Mouse (Mus musculus) naive thymus-derived CD4-positive, alpha-beta T cell, adult 2 months (primary cell): ENCODE results near the gene Sspn.

Experiments
- DNase-seq: peaks from one replicate; pipeline ENCODE4 v3.0.0-alpha.2; 2011; ENCODE audit warnings: low read depth

The Sspn gene

GRCm38 (mm10) chr6:145973356-145973755 lies 41.9 kb downstream of the Sspn start:
- no peak for DNase-seq

- DNase-seq = no peak
Measured at GRCm38 (mm10) chr6:145974766-145975165, 43.3 kb downstream of the Sspn start.

GRCm38 (mm10) chr6:145977344-145977743 lies 45.9 kb downstream of the Sspn start:
- DNase-seq = no peak

GRCm38 (mm10) chr6:145977771-145978450 lies 46.5 kb downstream of the Sspn start:
- no peak for DNase-seq

DNA sequence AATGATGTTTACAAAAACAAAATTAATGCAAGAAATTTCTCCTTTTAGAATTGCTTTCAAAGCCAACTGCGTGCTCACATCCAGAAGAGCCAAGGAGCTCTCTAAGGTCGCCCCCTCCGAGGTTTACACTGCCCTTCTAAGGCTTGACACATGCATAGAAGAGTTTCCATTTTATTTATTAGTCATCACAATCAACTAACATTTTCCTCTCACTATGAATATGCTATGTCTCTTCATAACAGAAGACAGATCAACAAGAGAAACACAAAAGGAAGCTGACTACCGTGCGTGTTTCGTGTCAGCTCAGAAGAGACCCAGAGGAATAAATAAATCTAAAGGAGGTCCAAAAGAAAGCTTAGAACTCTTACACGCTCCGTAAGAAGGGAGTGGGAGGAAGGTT lies 49.6 kb downstream of the Sspn start:
- DNase-seq = no peak

DNA sequence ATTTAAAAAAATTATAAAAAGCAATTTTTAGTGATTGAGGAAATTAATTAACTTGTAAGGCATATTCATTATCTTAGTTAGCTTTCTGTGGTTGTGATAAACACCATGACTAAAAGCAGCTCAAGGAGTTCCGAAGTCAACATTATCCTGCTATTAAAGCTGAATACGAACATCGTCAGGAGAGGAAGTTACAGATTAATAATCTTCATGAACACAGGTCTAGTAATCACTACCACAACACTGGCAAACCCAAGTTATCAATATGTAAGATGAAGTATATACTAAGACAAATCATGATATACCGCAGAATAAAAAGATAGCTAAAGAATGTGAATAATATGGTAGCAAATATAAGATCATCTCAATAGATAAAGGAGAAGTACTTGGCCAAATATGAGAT lies 50.9 kb downstream of the Sspn start:
- no peak for DNase-seq

- DNase-seq = no peak
Measured at GRCm38 (mm10) chr6:145990578-145990977, 59.1 kb downstream of the Sspn start.

DNA sequence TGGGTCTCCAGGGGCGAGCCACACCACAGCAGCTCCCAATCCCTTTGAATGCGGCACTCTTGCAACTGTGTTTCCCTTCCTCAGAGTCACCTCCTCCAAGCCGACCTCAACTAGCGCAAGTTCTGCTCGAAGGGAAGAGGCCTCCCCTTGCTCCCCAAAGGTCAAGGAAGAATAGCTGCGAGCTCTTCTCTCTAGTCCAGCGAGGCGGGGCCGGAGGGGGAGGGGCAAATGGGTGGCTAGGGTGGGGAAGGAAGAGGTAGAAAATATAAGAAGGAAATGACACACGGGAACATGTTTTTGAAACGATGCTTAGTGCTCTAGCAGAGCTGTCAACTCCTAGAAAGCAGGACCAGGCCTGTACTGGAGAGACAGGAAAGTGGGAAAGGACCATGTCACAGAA lies 61.1 kb downstream of the Sspn start:
- no peak for DNase-seq

DNA sequence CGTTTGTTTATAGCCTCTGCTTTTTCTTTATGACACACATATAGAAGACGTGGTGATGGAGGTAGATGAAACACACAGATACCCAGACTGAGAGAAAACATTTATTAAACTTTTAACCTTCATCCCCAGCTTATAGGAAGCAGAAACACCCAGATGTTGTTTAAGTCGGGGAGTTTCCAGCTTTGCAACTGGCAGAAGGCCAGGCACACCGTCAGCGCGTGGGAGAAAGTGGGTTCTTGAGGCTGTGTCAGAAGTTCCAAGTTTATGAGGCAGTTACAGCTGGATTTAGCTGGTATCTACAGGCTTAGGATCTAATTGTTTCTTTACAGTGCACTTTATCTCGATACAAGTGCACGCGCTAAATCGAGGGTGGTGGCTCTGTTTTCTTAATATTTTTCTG lies 61.5 kb downstream of the Sspn start:
- peak; percentile 92 for DNase-seq

DNA sequence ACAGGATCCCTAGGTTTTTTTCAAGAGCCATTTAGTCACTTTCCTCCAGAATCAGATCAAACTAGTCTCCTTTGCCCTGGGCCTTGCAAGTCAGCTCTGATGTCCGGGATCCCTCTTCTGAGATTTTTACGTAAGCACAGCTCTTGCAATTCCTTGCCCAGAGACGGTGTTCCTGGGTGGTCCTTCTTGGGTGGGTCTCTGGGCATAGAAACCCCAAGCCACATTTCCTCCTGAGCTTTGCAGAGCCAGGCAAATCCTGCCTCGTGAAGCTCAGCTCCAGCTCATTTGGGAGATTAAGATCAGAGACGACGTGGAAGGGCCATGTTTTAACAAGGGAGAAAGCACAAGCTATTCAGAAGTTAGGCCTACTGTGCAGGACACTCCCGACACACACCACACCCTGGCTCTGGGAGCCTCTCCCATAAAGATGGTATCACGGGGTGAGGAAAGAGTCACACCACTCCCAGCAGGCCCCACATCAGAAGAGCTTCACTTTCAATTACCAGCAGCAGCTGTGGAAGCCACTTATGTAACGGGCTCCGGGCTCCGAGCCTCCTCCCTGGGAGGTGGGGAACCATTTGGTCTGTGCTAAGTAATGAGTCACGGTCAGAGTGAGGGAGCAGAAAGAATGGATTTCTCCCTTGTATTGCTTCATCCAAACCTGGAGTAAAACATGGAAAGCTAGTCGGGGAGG lies 67.0 kb downstream of the Sspn start:
- no peak for DNase-seq

DNA sequence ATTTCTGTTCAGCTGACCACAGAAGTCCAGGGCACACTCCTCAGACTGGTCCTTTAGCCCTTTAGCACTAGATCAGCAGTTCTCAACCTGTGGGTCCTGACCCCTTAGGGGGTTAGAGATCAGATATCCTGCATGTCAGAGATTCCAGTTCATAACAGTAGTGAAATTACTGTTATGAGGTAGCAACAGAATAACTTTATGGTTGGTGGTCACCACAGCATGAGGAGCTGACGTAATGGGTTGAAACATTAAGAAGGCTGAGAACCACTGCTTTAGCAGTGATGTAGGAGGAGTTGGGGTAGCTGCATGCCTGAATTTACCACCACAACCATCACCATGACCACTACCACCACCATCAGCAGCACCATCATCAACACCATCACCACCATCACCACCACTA lies 69.3 kb downstream of the Sspn start:
- no peak for DNase-seq

GRCm38 (mm10) chr6:146001396-146002191 lies 70.2 kb downstream of the Sspn start:
- DNase-seq = no peak

DNA sequence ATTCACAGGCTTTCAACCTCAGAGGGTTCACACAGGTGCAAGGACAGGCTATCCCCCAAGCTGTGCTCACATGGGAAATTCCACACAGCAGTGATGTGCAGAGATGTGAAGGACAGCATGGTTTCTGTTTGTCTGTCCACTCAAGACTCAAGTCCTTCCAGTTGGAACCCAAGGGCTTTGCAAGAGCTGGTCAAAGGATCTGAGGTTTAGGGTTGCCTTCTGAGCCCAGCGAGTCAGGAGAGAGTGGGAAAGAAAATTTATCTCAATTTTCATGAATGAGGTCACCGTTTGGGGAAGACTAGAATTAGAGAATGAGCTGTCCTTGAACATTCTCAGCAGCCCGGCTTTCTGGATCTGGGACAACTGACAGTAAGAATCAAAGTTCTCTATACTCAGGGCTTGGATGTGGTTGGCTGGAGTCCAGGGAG lies 72.7 kb downstream of the Sspn start:
- DNase-seq = no peak

DNA sequence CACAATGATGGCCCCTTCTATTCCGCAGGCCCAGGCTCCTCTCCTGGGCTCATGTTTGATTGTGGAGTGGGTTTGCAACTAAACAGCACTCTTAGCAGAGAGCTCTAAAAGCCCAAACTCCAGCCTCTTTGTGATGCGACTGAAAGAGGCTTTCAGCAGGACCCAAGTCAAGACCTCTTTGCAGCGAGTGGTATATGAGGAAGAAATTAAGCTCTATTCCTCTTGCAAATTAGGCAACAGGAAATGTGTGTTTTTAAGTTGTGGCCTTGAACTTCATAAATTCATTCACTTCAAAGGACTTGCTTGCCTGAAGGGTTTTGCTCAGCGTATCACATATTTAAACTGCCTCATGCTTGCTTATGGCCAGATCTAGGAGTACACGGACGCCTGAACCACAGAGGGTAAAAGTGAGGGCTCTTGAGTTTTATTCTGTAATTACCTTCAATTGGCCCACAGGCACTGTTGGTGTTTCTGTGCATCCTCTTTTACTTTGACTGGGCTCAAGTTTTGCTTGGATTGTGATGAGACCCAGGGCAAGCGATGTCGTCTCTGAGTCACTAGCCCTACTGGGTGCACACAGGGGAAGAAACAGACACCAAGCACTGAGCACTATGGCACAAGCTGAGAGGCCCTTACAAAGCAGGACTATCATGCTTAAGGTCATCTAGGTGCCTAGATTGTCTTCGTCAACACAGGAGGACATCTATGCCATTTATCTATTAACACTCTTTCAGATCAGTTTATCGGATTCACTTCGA lies 73.9 kb downstream of the Sspn start:
- peak; percentile 62 for DNase-seq

DNA sequence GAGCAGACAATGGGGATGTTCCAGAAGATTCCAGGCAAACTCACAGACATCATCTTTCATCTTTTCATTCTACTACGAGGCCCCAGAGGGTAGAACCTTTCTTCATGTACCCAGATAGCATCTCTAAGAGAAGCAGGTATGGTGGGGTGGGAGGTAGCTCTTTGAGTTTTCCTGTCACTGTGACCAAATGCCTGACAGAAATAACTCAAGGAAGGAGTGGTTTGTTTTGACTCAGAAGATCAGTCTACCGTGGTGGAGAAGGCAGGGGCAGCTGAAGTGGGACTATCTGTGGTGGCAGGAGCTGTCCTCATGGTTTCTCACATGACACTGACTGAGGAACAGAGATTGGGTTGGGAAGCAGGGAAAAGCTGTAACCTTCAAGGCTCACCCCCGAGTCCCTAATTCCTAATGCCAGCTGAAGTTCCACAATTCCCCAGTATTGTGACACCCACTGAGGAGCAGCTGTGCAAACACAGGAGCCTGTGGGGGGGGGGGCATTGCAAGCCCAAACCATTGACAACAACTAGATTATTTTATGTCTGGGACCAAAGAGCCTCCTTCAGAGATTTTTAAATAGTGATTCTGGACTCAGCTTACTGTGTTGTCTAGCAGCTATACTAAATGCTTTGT lies 74.6 kb downstream of the Sspn start:
- peak; percentile 38 for DNase-seq

- DNase-seq = no peak
Measured at GRCm38 (mm10) chr6:146006753-146007152, 75.3 kb downstream of the Sspn start.

- no peak for DNase-seq
Measured at GRCm38 (mm10) chr6:146008450-146008981, 77.1 kb downstream of the Sspn start.

DNA sequence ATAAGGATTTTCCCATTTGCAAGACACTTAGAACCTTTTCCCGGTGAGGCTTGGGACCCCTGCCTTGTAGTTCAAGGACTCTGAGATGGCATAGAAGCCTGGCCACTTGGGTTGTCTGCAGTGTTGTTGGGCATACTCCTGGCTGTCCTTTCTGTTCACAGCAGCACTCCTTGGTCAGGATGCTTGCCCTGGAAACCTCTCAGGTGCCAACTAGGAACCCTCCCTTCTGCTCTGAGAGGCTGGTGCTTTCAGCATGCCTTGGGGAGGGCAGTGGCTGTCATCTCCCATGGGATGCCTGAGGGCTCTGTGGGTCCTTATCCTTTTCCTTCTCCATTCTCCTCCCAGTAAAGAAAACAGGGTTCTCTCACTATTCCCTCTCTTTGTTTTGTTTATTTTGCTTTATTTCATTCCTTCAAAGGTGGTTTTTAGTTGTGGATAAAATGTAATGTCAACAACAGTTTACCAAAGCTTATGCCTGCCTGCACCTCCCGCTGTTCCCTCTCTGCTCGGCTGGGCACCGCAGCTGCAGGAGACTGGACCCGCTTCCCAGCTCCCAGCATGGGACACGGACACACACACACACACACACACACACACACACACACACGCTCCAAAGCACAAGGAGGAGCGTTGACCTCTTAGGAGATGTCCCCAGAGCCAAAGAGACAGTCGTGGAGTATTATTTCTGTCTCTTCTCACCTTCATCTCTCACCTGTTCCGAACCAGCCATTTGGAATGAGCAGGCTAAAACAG lies 77.9 kb downstream of the Sspn start:
- no peak for DNase-seq

- DNase-seq = no peak
Measured at GRCm38 (mm10) chr6:146010093-146010764, 78.8 kb downstream of the Sspn start.

DNA sequence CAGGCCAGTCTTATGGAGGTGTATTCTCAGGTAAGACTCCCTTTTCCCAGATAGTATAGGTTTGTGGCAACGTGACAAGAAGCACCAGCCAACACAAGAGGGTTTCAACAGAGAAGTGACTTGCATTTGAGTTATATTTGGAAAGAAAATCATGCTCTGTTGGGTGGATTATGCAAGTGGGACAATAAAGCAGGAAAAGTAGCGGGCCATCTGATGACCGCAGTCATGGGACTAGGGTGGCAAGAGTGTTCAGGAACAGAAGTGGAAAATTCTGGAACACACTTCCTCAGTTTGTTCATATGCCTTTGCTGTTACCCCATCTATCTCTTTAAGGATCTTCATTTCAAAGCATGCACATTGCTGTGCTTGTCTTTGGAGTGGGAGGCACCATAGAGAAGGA lies 82.9 kb downstream of the Sspn start:
- no peak for DNase-seq
